Mouse (Mus musculus) CD8-positive naive resting alpha-beta T cell, adult 2 months (primary cell): ENCODE measurements around the gene Gsdme.

Experiments used
- DNase-seq, 2 experiments: peaks; one replicate each; pipeline ENCODE4 v3.0.0; 2022; ENCODE audit warnings: low read depth in 2 of 2, low spot score in 2 of 2

Gene Gsdme

GRCm38 (mm10) chr6:50191605-50192004 lies 72.1 kb downstream of the Gsdme start:
- no peak for DNase-seq

- DNase-seq: no peak
Measured at GRCm38 (mm10) chr6:50189376-50189775, 74.3 kb downstream of the Gsdme start.

GRCm38 (mm10) chr6:50187955-50188354 lies 75.7 kb downstream of the Gsdme start:
- DNase-seq: no peak

- DNase-seq: no peak
Measured at GRCm38 (mm10) chr6:50180189-50180588, 83.5 kb downstream of the Gsdme start.

GRCm38 (mm10) chr6:50175736-50176135 lies 87.9 kb downstream of the Gsdme start:
- DNase-seq: no peak

- no peak for DNase-seq
Measured at GRCm38 (mm10) chr6:50169771-50170170, 93.9 kb downstream of the Gsdme start.

- no peak for DNase-seq
Measured at GRCm38 (mm10) chr6:50168821-50169220, 94.8 kb downstream of the Gsdme start.

GRCm38 (mm10) chr6:50163013-50163412 lies 100.6 kb downstream of the Gsdme start:
- DNase-seq: no peak

GRCm38 (mm10) chr6:50159842-50160241 lies 103.8 kb downstream of the Gsdme start:
- no peak for DNase-seq

GRCm38 (mm10) chr6:50149378-50149777 lies 114.3 kb downstream of the Gsdme start:
- DNase-seq: no peak

- DNase-seq: peak; percentile 0 to 1
Measured at GRCm38 (mm10) chr6:50146158-50146557, 117.5 kb downstream of the Gsdme start.

GRCm38 (mm10) chr6:50139526-50139925 lies 124.1 kb downstream of the Gsdme start:
- no peak for DNase-seq
